Mouse (Mus musculus) right cerebral cortex, postnatal 14 days (tissue): ENCODE data around the gene Faim.

ENCODE experiments used
- DNase-seq: peaks from one replicate; pipeline ENCODE4 v3.0.0; 2022

Faim gene

DNA sequence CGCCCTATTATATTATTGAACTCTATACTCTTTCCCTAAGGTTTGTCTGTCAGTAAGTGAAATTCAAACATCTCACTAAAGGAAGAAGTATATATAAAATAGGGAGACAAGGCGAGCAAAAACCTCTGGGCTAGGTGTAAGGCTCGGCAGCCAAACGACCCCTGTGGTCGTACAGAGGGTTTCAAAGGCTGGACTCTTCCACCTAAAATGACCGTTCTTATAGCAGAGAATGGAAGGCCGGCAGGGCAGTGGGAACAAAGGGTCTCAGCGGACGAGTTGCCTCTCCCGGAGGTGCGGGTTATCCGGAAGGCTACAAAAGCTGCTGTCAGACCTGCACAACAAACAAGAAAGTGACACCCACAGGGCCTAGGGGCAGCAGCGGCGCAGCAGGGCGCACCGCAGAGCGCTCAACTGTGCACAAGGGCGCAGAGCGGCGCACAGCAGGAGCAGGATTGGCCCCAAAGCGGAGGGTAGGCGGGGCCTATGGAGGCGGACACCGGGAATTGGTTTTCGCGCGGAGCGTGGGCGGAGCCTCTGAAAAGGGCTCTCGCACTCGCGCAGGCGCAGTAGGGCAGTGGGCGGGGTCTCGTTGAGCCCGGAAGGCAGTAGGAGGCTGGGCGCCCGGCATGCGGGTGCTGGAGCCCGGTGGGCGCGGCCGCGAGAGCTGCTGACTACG lies at the start of gene Faim:
Gene Faim (plus strand): TSS at position 574 of the 676 bp plus-strand sequence.
- peak; percentile 100 for DNase-seq

DNA sequence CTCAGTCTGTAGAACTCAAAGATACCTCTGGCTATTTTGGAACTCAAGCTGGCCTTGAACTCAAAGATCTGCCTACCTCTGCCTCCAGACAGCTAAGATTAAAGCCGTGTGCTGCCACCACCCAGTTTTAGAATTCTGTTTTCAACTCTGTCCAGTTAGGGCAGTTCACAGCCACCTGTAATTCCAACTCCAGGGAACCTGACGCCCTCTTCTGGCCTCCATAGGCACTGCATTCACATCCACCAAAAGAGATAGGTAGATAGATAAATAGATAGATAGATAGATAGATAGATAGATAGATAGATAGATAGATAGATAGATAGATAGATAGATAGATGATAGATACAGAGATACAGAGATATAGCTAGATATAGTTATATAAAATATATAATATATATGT lies 46.9 kb upstream of the Faim start:
- DNase-seq, result no peak

DNA sequence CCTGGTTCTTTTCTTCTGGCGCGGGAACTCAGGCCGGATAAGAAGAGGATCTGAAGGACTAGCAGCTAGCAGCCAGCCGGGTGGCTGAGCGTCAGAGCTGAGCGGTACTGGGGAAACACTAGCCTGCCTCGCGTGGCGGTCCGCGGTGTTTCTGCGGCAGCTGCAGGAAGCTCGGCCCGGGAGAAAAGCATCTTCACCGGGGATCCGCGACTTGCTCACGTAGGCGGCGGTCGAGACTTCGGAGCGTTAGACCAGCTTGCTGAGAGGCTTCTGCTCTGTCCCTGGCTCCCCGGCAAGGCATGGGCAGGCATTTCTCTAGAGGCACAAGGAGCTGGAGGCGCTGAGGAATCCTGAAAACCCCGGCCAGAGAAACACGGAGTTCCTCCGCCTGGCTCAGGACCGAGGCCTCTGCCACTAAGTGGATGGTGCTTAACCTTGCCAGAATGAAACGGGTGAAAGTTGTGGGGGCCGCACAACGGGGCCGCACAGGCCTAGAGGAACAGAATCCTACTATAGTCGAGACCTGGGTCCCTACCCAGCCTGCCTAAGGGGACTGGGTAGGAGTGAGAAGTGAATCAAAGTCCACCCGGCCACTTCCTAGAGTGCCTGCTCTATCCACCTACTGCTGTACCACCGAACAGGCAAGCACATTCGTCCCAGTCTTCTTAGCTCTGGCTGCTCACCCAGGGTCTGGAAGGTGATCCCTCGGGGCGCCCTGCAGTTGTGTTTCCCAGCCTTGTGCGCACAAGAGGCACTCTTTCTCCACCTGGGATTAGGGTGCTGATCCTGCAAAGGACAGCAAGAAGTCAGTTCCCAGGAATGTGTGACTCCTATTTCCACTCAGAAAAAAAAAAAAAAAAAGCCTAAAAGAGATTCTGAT lies 33.8 kb upstream of the Faim start:
- peak; percentile 53 for DNase-seq

DNA sequence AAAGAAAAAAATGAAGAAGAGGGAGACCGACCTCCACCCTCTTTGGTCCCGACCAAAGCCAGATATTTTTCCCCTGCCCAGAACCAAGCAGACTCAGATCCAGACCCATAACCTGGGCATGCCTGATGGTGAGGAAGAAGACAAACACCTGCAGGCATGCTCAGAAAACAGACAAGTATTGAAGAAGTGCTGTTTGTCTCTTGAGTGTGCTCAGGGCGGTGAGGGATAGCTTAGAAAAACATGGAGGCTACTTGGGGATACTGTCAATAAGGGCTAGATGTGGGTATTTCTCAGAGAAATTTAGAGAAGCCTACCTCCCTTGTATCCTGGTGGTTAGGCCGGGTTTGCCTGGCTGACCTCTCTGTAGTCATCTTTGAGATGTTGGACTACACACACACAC lies 32.9 kb upstream of the Faim start:
- DNase-seq, result no peak

DNA sequence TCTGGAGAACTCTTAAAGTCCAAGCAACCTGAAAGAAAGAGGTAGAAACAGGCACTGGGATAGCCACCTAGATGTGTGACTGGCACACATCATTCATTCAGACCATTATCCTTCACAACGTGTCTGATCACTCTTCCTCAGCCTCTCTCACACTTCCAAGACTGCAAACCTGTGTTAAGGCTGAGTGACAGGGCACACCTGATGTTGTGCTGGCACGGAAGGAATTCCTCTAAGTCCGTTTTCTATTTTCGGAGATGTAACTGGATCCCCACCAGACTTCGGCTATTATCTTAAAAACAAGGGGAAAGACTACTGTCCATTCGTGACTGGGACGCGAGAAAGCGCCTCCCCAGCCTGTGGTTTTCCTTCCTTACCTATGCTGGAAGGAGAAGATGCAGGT lies 32.3 kb upstream of the Faim start:
- DNase-seq, result no peak

DNA sequence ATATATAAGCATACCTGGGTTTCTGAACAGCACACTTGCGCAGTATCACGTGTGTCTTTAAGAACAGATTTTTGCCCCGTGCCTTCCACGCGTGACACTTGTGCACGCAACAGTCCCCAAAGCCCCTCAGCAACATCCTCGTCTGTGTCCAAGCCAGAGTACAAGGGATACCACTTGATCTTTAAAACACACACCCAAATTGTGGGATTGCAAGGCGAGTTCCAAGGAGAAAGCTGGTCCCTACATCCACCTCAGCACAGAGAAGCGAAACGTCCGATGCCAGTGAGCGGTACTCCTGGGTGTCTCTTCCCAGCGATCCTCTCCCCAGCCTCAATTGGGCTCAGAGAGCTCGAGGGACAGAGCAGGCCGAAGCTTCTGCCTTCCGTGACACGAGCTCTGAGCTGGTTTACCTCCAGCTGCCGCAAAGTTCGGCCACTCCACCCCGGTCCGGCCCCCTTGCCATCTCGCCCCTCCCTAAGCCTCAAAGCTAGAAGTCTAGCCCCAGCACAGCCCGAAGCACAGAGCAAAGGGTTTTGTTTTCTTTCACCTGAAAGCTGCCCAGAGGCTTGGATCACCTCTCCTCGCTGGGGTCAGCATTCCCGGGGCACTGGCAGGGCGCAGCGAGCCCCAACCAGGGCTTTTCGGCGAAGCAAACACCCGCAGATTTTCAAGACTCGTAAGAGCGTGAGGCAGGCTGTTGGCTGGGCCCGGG lies 31.6 kb upstream of the Faim start:
- no peak for DNase-seq

DNA sequence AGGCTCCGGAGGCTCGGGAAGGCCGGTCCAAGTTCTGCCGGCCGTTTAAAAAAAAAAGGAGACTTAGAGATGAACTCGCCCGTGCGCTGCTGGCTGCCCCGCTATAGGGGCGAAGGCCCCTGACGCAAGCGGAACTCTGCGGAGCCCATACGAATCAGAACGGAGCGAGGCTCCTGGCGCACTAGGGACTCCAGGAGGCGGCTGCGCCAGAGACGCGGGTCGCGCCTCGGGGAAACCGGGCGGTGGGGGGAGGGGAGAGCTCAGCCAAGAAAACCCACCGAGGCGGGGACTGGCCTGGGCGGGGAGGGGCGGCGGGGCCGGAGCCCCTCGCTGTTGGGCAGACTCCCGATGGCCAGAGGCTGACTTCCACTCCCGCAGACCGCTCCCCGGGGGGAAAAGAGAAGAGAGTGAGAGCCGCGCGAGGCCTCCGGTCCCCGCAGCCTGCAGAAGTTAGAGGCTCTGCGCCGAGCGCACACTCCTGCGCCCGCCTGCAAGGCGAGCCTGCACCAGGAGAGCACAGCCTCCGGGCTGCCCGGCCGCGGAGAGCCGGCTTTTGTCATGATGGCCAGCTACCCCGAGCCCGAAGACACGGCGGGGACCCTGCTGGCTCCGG lies 31.0 kb upstream of the Faim start, which contains the start of gene Foxl2:
Gene Foxl2 (plus strand): TSS at position 186 of the 613 bp plus-strand sequence.
- DNase-seq, result no peak

DNA sequence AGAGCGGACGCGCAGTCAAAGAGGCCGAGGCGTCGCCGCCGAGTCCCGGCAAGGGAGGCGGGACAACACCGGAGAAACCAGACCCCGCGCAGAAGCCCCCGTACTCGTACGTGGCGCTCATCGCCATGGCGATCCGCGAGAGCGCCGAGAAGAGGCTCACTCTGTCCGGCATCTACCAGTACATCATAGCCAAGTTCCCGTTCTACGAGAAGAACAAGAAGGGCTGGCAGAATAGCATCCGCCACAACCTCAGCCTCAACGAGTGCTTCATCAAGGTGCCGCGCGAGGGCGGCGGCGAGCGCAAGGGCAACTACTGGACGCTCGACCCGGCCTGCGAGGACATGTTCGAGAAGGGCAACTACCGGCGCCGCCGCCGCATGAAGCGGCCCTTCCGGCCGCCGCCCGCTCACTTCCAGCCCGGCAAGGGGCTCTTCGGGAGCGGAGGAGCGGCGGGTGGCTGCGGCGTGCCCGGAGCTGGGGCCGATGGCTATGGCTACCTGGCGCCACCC lies 30.4 kb upstream of the Faim start:
- DNase-seq, result no peak

DNA sequence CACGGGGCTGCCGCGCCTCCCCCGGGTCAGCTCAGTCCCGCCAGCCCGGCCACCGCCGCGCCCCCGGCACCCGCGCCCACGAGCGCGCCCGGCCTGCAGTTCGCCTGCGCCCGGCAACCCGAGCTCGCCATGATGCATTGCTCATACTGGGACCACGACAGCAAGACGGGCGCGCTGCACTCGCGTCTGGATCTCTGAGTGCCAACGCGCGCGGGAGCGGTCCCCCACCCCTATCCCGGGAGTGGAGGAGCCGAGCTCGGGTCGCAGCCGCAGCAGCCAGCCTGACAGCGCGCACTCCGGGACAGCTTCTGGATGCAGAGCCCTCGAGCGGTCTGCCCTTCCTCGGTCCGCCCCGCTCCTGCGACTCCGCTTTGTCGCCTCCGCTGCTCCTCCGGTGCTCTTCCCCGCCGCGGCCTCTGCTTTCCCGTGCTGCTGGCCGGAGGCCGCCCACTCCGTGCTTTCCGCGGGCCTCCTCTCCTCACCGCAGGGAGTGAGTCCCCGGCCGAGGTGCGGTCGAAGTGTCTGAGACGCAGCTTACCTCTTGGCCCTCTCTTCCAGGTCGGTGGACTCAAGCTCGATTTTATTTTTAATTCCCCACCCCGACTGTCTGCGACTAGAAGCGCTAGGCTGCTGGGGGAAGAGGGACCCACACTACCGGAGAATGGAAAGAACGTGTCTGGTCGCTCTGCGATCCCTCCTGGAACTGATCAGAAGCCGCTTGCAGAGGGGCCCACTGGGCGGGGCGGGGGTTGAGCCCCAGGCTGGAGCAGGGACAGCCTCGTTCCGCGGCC lies 29.4 kb upstream of the Faim start:
- DNase-seq, result no peak

DNA sequence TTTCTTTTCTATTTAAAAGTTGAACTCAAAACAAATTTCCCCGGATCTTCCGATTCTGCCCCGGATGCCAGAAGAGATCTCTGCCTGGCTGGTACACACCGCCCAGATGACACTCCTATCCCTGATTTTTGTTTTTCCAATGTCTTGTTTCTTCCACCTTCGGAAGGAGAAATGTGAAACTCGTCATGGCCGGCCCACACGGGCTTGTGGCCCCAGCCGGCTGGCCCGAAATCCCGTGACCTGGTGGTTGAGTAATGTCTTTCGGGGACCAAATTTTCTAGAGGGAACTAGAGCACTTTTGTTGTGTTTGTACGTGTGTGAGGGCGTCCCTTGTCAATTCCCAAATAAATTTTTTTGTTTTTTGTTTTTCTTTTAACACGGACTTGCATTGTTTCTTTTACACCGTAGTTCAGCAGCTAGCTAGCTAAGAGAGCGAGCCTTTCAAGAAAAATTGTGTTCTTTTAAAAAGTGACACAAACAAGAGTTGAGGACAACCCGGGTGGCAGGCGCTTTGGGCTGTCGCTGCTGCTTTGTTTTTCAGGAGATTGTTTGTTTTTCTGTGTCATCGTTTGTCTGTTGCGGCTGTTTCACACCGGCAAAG lies 28.3 kb upstream of the Faim start:
- DNase-seq, result no peak

DNA sequence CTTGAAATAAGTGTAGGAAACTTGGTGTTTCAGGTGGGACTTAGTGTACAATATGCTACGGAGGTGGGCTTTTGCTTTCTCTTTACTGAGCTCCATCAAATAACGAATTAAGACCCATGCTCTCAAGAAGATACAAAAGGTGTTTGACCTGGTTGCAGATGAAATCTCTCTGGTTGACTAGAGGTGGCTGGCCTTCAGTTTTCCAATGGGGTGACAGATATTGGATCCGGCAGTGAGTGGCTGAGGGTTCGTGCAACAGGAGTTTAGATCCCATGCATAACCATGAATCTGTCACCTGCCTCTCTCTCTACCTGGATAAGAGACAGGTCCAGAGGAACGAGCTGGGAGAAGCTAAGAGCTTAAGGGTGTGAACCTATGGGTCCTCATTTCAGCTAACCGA lies 27.5 kb upstream of the Faim start:
- DNase-seq, result no peak

DNA sequence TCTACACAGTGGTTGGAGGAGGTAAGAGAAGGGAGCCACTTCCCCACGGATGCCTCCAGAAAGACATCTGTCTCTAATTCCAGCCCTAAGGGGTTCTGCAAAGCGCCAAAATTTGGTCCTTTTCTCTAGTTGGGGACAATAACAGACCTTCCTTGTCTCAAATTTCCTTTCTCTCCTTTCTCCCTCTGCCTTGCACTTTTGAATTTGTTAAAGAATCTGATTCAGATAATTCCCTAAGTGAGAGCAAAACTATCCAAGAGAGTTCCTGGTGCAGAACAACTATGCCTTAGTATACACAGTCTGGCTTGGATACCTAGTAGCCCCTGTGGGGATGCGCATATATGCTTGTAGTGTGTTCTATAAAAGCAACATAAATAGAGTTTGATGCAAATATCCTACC lies 26.3 kb upstream of the Faim start:
- DNase-seq, result no peak

DNA sequence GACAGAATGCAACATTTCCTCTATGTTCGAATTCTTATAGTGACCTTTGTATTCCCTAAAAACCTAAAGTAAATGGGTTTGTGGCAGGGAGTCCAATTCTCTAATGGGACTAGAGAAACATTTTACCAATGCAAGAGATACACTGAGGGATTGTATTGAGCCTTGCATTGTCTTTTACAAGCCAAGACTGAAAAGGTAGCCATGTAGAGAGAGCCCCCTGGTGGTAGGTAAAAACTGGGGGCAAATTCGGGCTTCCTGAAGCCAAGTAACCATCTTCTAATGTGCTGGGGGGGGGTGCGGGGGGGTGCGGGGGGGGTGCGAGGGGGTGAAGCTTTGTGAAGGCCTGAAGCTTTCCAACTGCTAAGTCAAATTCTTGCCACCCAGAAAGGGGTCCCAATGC lies 25.8 kb upstream of the Faim start:
- no peak for DNase-seq

DNA sequence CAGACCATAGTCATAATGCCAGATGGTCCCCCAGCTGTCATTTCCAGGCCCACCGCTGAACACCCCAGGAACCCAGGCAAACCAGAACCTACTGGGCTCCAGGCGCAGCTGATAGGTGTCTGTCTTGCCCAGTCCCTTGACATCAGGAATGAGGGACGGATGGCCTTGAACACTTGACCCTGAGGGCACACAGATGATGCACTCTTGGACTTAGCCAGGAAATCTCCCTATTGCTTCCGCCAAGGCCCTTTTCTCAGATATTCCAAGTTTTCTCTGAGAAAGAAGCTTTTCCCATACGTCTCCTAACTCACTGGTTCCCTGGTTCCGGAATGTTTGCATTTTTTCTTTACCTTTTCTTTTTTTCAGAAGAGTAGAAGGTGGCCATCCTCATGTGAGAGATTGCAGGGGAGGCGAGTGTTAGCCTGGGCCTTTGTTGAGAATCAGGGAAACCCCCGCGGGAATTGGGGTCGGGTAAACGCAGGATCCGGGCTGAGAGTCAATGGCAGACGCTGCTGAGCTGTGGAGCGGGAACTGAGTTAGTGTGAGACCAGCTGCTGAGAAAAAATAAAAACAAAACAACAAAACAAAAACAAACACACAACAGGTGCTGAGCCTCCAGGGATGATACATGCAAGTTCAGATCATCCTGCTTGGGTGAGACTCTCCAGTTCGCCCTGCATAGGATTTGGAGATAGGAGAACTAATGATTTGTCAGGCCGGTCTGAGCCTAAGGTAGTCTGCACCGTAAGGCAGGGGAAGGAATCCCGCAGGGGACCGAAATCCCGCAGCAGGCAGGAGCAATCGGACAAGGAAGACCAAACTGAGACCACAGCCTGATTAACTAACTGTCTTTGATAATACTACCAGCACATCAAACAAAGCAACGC lies 24.3 kb upstream of the Faim start:
- no peak for DNase-seq

DNA sequence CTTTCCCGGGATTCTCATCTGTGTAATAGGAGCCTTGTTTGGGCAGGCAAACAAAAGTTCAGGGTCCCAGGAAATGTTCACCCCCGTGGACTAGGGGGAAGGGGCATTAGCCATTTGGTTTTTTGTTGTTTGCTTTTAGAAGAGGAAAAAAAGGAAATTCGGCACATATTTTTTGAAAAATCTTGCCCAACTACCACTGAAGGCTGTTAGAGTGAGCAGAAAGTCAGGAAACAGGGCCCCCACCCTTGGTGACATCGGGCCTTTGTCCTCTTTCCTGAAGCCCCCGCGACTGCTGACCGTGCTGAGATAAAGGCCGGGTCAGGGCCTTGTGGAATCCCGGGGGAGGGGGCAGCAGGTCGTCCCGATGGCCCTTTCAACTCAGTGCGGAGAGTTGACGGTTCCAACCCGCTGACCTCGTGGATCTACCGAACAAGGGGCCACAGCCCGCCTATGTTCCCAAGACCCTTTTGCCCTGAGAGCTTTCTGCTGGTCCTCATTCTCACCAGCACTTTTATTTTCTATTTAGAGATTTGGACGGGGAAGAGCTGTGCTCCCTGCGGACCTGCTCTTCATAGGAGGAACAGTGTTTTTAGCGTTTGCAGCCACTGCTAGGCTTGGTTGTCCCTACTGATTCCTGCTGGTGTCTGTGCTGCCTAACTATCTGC lies 23.6 kb upstream of the Faim start:
- DNase-seq, result no peak

DNA sequence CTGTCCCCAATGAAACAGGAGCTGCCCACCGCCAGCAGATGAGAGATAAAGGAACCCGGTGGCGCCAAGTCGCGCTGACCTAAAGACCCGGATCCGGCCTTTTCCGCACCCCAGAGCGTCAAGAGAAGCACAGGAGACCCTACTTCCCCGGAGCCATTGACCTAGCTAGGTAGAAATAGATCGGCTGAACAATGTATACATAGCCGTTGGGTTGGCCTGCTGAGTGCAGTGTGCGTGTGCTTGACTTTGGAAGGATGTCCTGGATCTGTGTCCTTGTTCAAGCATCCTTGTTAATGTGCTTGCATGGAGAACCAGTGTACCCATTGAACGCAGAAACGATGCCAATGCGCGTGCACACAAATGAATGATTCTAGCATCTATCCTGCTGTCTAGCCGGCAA lies 22.5 kb upstream of the Faim start:
- DNase-seq, result no peak

DNA sequence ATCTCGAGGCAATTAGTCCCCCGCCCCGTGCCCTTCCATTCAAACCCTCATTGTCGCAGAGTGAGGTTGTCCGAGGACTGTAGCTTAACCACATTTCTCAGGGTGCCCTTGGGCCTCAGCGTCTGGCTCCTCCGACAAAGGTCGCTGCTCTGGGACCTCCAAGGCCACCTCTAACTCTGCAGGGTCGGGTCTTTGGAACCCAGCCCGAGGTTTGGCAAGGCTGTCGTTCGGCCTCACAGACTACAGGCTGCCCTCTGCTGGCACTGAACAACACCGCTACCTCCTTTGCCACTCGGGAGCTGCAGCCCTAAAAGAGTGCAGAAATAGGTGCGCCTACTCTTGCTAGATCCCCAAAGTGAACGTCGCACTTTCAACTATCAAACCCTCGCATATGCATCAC lies 21.1 kb upstream of the Faim start:
- peak; percentile 45 for DNase-seq

DNA sequence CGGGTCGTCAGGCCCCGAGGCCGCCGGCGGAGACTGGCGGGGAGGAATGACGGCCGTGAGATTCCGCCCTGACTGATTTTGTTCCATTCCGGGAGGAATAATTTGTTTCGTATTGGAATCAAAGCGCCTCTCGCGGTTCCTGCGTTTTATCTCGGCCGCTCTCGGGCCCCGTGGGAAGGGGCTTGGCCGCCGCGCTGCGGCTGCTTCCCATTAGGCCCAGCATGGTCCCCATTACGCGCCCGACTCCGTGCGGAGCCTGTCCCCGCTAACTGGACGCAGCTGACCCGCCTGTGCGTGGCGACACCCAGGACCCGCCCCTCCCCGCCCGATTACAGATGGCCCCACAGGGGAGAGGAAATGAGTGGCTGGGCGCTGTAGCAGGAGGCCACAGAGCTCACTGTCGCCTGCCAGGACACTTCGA lies 13.1 kb upstream of the Faim start:
- DNase-seq, result no peak

DNA sequence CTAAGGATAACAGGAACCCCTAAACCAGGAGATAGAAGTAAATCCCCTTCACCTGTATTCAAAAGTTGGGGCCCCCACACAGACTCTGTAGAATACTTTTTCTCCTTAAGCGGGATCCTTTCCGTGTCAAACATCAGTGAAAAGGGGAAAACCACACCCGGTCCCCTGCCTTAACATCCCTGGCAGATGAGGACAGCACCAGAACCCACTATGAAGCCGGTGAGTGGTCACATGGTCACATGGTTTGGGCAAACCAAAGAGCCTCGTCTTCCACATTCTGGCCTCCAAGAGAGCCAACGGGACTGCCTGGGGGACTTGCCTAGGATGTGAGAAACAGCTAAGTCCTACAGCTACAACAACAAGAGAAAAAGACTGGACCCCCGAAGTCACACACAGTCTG lies 12.6 kb upstream of the Faim start:
- DNase-seq, result no peak

DNA sequence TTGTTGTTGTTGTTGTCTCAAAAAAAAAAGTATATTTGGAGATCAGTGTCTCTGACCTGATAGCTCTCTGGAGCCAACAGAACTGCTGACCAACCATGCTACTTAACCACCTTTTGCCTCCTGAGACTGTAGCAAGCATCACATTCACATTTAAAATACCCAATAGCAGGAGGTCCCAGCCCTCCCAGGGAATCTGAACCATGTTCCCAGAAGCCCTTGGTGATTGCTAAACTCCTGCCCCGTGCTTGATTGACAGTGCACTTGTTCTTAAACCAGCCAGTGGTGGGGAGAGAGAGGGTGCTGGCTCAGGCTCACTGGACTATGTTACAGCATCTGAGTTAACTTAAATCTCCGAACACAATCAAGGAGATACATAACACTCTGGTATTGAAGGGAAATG lies 11.3 kb upstream of the Faim start:
- no peak for DNase-seq
